Mouse (Mus musculus) hindbrain, embryonic 12.5 days (tissue): Measurements from ENCODE around the gene Kansl2. TPM values are rescaled to one million over a fixed set of nuclear protein-coding genes. Genes with fewer than 3 reads are reported as not detected.
"Not testable (repeated sequence)": the region's sequence is repeated elsewhere in the genome, so short reads cannot be mapped to it uniquely, and the experiment has no call there.

ENCODE experiments used
- ATAC-seq: fragments of 200-750 bp; cut with Nextera tagmentation; 2 replicates; pipeline ENCODE4 v1.8.0; 2017; ENCODE audit warnings: moderate TSS enrichment; ENCODE audit not compliant: low FRiP score
- H3K27ac ChIP-seq: fragments of 300-500 bp; sonication (generic); 2 replicates; pipeline ENCODE4 v1.5.1; 2016; ENCODE audit warnings: mild to moderate bottlenecking
- H3K27me3 ChIP-seq: fragments of 300-500 bp; sonication (generic); 2 replicates; pipeline ENCODE4 v1.6.1; 2016; ENCODE audit warnings: mild to moderate bottlenecking
- H3K36me3 ChIP-seq: fragments of 300-500 bp; sonication (generic); 2 replicates; pipeline ENCODE4 v1.6.1; 2016; ENCODE audit warnings: mild to moderate bottlenecking
- H3K4me1 ChIP-seq: fragments of 300-500 bp; sonication (generic); 2 replicates; pipeline ENCODE4 v1.6.1; 2016
- H3K4me2 ChIP-seq: fragments of 300-500 bp; sonication (generic); replicated peaks from 2 replicates; pipeline ENCODE4 v1.6.1; 2016; ENCODE audit warnings: mild to moderate bottlenecking
- H3K4me3 ChIP-seq: fragments of 300-500 bp; sonication (generic); 2 replicates; pipeline ENCODE4 v1.5.1; 2016; ENCODE audit warnings: mild to moderate bottlenecking
- H3K9ac ChIP-seq: fragments of 300-500 bp; sonication (generic); 2 replicates; pipeline ENCODE4 v1.6.1; 2016; ENCODE audit warnings: mild to moderate bottlenecking, moderate library complexity
- H3K9me3 ChIP-seq: fragments of 300-500 bp; sonication (generic); replicated peaks from 2 replicates; pipeline ENCODE4 v1.6.1; 2016; ENCODE audit warnings: mild to moderate bottlenecking
- WGBS: fragments of 180-500 bp; shearing (Covaris S2); methylation state at CpG from one replicate; pipeline ENCODE4 v1.1.7; 2016; 5-methylcytosine and 5-hydroxymethylcytosine counted together
- polyA plus RNA-seq: library from polyadenylated mRNA; unstranded; fragments of >200 nt; fragmentation: Nextera tagmentation; extraction: Ambion mirVana; gene quantifications from 2 replicates; pipeline ENCODE4 v1.2.1, GENCODE M21; 2016

Kansl2 gene
- polyA plus RNA-seq, 1 experiment from 2014 or later = 166 TPM

- WGBS = under 1% methylated on average over 18 of the region's 18 CpGs
- peaks cover 37% of the 10 kb centered on the region for H3K36me3 ChIP-seq
- H3K27me3 ChIP-seq = no peaks in the 10 kb centered on the region
- peak overlapping the region; percentile 91 for H3K9ac ChIP-seq
- 0 out of 2 replicates have a peak overlapping the region, but pooled peaks have one; percentile 5 for H3K27ac ChIP-seq
- ATAC-seq = no peak
- peak overlapping the region; percentile 72 for H3K4me3 ChIP-seq
- H3K4me2 ChIP-seq = peak overlapping the region; percentile 97
- peaks cover 16% of the 10 kb centered on the region for H3K4me1 ChIP-seq
- no peaks in the 10 kb centered on the region for H3K9me3 ChIP-seq
Measured at GRCm38 (mm10) chr15:98533035-98533531, 981 bp downstream of the Kansl2 start.

DNA sequence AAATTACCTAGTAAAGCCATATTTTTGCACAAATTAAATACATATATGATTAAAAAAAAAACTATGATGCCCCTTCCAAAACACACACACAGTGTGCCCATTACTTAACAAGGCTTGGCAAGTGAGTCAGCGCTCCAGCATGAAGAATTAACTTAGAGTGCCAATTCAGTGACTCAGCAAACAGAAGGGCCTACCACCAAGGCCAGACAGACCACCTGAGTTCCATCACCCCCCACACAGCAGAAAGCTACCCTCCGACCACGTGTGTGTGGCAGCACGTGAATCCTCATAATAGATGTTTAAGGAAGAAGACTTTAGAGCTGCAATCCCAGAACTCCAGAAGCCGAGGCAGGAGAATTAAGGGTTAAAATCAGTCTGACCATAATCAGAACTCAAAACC lies 1.8 kb downstream of the Kansl2 start:
- ATAC-seq = no peak
- H3K4me3 ChIP-seq = peak overlapping the region; percentile 72

DNA sequence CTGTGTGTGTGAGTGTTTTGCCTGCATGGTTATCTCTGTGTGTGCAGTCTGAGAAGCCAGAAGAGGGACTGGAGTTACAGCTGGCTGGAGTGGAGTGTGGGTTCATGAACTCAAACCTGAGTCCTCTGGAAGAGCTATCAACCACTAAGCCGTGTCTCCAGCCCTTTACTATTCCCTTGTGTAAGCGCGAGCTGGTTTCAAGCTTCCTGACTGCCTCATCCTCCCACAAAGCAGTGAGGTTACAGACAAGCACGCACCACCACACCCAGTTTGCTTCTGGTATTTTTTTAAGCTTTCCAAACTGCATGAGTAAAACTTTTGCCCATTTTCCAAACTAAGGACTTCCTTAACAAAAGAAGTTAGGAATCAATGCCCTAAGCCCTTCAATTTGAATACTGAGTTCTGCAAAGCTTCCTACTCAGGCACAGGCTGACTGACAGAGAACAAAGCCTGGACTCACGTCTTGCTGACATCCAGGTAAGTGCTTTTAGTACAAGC lies 5.9 kb downstream of the Kansl2 start:
- Histone ChIP-seq H3K4me2 (no peak overlapping the region), H3K4me3 (no peak overlapping the region), H3K36me3 (peaks cover 79% of the 10 kb centered on the region), H3K9ac (no peak overlapping the region; the same call in 1 of the 2 replicates), H3K27ac (no peak overlapping the region), H3K4me1 (peaks cover 18% of the 10 kb centered on the region), H3K9me3 (no peaks in the 10 kb centered on the region), H3K27me3 (no peaks in the 10 kb centered on the region)
- ATAC-seq = no peak
- 94% methylated on average over 5 of the region's 5 CpGs for WGBS

More for the DNA sequence above, 1.8 kb downstream of the Kansl2 start:
- WGBS = 48% methylated on average over 5 of the region's 5 CpGs
- Histone ChIP-seq H3K4me1 (peaks cover 18% of the 10 kb centered on the region), H3K9ac (peak overlapping the region; percentile 91), H3K4me2 (peak overlapping the region; percentile 97), H3K27me3 (no peaks in the 10 kb centered on the region), H3K9me3 (no peaks in the 10 kb centered on the region), H3K36me3 (peaks cover 43% of the 10 kb centered on the region), H3K27ac (no peak overlapping the region)

GRCm38 (mm10) chr15:98527056-98527771 lies 6.8 kb downstream of the Kansl2 start:
- WGBS = 96% methylated on average over 5 of the region's 5 CpGs
- Histone ChIP-seq H3K27ac (no peak overlapping the region), H3K27me3 (no peaks in the 10 kb centered on the region), H3K4me1 (peaks cover 10% of the 10 kb centered on the region), H3K4me3 (no peak overlapping the region), H3K36me3 (peaks cover 88% of the 10 kb centered on the region), H3K9me3 (no peaks in the 10 kb centered on the region), H3K4me2 (no peak overlapping the region), H3K9ac (no peak overlapping the region)
- ATAC-seq = no peak

GRCm38 (mm10) chr15:98526057-98526456 lies 8.0 kb downstream of the Kansl2 start:
- ATAC-seq = no peak
- no peak overlapping the region for H3K4me2 ChIP-seq
- H3K36me3 ChIP-seq = peaks cover 90% of the 10 kb centered on the region
- H3K27ac ChIP-seq = no peak overlapping the region
- H3K4me3 ChIP-seq = no peak overlapping the region
- no peaks in the 10 kb centered on the region for H3K9me3 ChIP-seq
- no peak overlapping the region for H3K9ac ChIP-seq
- H3K4me1 ChIP-seq = peaks cover 5% of the 10 kb centered on the region; the same call in 1 of the 2 replicates
- H3K27me3 ChIP-seq = no peaks in the 10 kb centered on the region
- WGBS = 59% methylated on average over 5 of the region's 5 CpGs

DNA sequence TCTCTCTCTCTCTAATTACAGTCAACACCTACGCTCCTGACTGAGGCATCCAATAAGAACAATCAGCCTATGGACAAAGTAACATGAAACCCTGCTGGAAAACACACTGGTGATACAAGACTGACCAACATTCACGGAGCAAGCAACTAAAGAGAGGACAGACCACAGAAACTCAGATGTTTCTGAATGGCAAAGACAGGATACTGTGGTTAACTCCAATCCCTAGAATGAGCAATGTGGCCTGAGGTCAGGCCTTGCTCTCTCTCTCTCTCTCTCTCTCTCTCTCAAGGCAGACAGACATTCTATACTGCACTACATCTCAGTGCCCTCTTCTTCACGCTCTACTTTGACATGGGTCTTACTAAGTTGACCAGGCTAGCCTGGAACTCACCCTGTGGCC lies 12.8 kb downstream of the Kansl2 start:
- WGBS = 91% methylated on average over 3 of the region's 3 CpGs
- no peak overlapping the region for H3K9ac ChIP-seq
- H3K9me3 ChIP-seq = no peaks in the 10 kb centered on the region
- H3K4me1 ChIP-seq = no peaks in the 10 kb centered on the region
- H3K36me3 ChIP-seq = peaks cover 75% of the 10 kb centered on the region
- H3K4me3 ChIP-seq = no peak overlapping the region
- H3K27me3 ChIP-seq = no peaks in the 10 kb centered on the region
- H3K27ac ChIP-seq = no peak overlapping the region
- no peak for ATAC-seq
- H3K4me2 ChIP-seq = no peak overlapping the region

DNA sequence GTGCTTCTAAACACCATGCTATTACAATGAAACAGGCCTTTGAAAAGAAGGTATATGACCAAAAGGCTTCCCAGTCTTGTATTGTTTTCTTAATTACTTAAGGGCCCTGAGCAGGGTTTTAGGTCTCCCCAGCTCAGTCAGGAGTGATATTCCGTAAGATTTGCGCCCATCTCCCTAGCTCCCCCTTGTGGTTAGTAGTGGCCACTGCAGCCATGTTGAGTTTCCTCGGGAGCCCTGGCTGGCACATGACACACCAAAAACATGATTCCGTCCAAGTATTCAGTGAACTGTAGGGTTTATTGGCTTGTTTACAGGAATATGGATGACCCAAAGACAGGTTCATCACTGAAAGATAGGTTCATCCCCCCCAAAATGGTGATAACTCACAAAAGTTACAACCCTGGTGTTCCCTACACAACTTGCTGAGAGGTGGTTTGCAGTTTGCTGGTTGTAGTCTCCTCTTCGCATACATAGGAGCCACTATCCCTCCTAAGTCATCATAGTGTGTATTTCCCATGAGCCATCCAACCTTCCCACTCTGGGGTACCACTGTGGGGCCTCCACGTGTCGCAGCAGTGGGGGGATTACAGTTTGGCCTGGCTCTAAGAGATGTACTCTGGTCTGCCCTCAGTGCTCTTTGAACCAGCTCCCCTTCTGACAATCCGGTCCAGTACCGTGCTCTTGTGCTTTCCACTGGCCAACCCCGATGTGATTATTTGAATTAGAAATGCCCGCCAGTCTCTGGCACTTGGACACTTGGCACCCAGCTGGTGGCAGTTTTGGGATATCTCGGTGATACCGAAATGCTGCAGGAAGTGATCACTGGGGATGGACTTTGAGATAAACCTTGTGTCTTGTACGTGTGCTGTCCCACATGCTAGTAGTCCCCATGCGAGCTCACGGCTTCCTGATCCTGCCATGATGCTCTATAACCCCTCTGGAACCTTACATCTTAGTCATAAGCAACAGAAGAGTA lies 16.4 kb downstream of the Kansl2 start:
- Histone ChIP-seq H3K27me3 (no peaks in the 10 kb centered on the region), H3K4me3 (no peak overlapping the region), H3K9ac (no peak overlapping the region), H3K4me2 (no peak overlapping the region), H3K27ac (no peak overlapping the region), H3K9me3 (no peaks in the 10 kb centered on the region), H3K36me3 (peaks cover 44% of the 10 kb centered on the region), H3K4me1 (0 out of 2 replicates have a peak, but pooled peaks cover 2% of the 10 kb centered on the region)
- ATAC-seq = no peak
- WGBS = 72% methylated on average over 16 of the region's 16 CpGs

- H3K27me3 ChIP-seq, H3K4me3 ChIP-seq, H3K4me1 ChIP-seq, H3K9me3 ChIP-seq, H3K9ac ChIP-seq, H3K27ac ChIP-seq, ATAC-seq, H3K4me2 ChIP-seq: not testable (repeated sequence)
- peaks cover 17% of the 10 kb centered on the region for H3K36me3 ChIP-seq
- 88% methylated on average over 2 of the region's 2 CpGs for WGBS
Measured at GRCm38 (mm10) chr15:98514845-98515244, 19.2 kb downstream of the Kansl2 start.

GRCm38 (mm10) chr15:98514146-98514545 lies 19.9 kb downstream of the Kansl2 start:
- H3K27me3 ChIP-seq = no peaks in the 10 kb centered on the region
- 85% methylated on average over 8 of the region's 8 CpGs for WGBS
- no peak overlapping the region for H3K27ac ChIP-seq
- H3K4me1 ChIP-seq = peaks cover 9% of the 10 kb centered on the region; the same call in 1 of the 2 replicates
- H3K9me3 ChIP-seq = no peaks in the 10 kb centered on the region
- peaks cover 11% of the 10 kb centered on the region for H3K36me3 ChIP-seq
- no peak overlapping the region for H3K9ac ChIP-seq
- no peak overlapping the region for H3K4me2 ChIP-seq
- no peak for ATAC-seq
- no peak overlapping the region for H3K4me3 ChIP-seq

DNA sequence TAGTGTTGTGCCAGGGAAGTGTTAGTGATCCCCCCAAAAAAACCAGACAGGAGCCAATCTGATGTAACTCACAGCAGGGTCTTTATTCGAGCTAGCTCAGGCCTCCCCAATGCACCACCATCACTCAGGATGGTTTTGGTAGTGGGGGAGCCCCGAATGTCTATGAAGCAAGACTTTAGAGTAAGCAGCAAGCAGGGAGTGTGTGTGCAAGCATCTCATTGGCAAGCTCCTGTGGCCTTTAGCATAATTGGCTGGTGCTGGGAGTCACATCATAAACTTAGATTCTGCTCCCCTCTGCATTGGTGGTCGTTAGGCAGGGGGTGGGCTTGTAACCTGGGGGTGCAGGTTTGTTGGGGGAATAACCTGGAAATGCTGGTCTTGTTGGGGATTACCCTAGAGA lies 20.4 kb downstream of the Kansl2 start:
- not testable (repeated sequence) for H3K4me2 ChIP-seq, H3K9ac ChIP-seq, ATAC-seq, H3K9me3 ChIP-seq, H3K27ac ChIP-seq, H3K4me3 ChIP-seq, H3K4me1 ChIP-seq, H3K27me3 ChIP-seq
- 75% methylated on average over 3 of the region's 3 CpGs for WGBS
- H3K36me3 ChIP-seq = peaks cover 11% of the 10 kb centered on the region

DNA sequence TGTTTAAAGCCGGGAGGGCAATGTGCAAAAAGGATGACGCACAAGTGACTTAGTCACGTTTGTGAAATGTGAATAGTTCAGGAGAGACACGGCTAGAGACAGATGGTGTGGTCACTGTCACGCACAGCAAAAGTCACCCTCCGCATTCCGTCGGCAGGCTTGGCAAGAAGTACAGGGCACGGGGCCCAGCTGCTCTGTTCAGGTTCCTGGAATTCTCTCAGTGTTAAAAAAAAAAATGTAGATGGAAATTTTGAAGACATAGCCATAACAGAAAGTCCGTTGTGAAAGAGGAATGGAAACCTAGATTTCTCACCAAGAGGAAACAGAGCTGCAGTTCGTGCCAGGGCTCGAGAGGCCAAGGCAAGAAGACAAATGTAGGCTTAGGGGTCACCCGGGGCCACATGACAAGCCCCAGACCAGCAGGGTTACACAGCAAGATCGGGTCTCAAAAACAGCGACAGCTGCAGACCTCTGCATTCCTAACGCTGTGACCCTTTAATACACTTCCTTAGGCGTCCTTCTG lies 21.2 kb downstream of the Kansl2 start:
- ATAC-seq = no peak
- peaks cover 4% of the 10 kb centered on the region for H3K36me3 ChIP-seq
- H3K27me3 ChIP-seq = no peaks in the 10 kb centered on the region
- H3K4me2 ChIP-seq = no peak overlapping the region
- no peaks in the 10 kb centered on the region for H3K9me3 ChIP-seq
- H3K9ac ChIP-seq = no peak overlapping the region
- H3K27ac ChIP-seq = no peak overlapping the region
- H3K4me1 ChIP-seq = peaks cover 9% of the 10 kb centered on the region; the same call in 1 of the 2 replicates
- no peak overlapping the region for H3K4me3 ChIP-seq
- WGBS = 46% methylated on average over 17 of the region's 17 CpGs

DNA sequence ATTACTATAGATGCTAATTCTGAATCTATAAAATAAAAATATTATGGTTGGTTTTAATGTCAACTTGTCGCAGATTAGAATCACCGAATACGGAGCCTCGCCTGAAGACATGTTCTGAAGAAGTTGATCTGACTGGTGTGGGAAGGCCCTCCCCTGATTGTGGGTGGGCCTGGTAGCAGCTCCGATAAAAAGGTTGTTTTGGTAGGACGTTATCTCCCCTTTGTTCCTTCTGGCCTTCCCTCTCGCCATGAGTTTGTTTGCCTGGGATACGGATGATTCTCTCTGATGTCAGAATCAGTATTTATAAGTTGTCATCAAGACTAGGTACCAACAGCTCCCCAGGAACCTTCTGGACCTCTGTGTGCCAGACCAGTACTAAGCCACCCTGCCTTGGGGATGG lies 21.8 kb downstream of the Kansl2 start:
- Histone ChIP-seq H3K4me2 (no peak overlapping the region), H3K9ac (no peak overlapping the region), H3K36me3 (no peaks in the 10 kb centered on the region), H3K4me1 (peaks cover 9% of the 10 kb centered on the region; the same call in 1 of the 2 replicates), H3K27me3 (no peaks in the 10 kb centered on the region), H3K27ac (no peak overlapping the region), H3K9me3 (no peaks in the 10 kb centered on the region), H3K4me3 (no peak overlapping the region)
- no peak for ATAC-seq
- WGBS = 61% methylated on average over 8 of the region's 8 CpGs
